Mouse (Mus musculus) heart, embryonic 11.5 days (tissue): Measurements from ENCODE around the gene Nkd1. TPM values are rescaled to one million over a fixed set of nuclear protein-coding genes. Genes with fewer than 3 reads are reported as not detected.

Experiments
- ATAC-seq: fragments of 200-750 bp; cut with Nextera tagmentation; replicated peaks from 2 replicates; pipeline ENCODE4 v1.8.0; 2017; ENCODE audit warnings: moderate library complexity; ENCODE audit not compliant: insufficient number of reproducible peaks, low FRiP score, low TSS enrichment
- H3K27ac ChIP-seq: fragments of 300-500 bp; sonication (generic); 2 replicates; pipeline ENCODE4 v1.5.1; 2014; ENCODE audit warnings: mild to moderate bottlenecking, low read depth, low read length
- H3K27me3 ChIP-seq: fragments of 300-500 bp; sonication (generic); 2 replicates; pipeline ENCODE4 v1.6.1; 2014; ENCODE audit warnings: mild to moderate bottlenecking, low read length, mixed read lengths; ENCODE audit not compliant: control insufficient read depth, insufficient read depth
- H3K36me3 ChIP-seq: fragments of 300-500 bp; sonication (generic); 2 replicates; pipeline ENCODE4 v1.6.1; 2014; ENCODE audit warnings: mild to moderate bottlenecking, low read length, moderate library complexity, mixed read lengths; ENCODE audit not compliant: control insufficient read depth, insufficient read depth
- H3K4me1 ChIP-seq: fragments of 300-500 bp; sonication (generic); 2 replicates; pipeline ENCODE4 v1.6.1; 2014; ENCODE audit warnings: low read length; ENCODE audit not compliant: control insufficient read depth, insufficient read depth
- H3K4me2 ChIP-seq: fragments of 300-500 bp; sonication (generic); 2 replicates; pipeline ENCODE4 v1.6.1; 2014; ENCODE audit warnings: mild to moderate bottlenecking, moderate library complexity
- H3K4me3 ChIP-seq: fragments of 300-500 bp; sonication (generic); 2 replicates; pipeline ENCODE4 v1.5.1; 2014; ENCODE audit warnings: low read depth, low read length
- H3K9ac ChIP-seq: fragments of 300-500 bp; sonication (generic); 2 replicates; pipeline ENCODE4 v1.6.1; 2014; ENCODE audit warnings: mild to moderate bottlenecking, low read depth, low read length, moderate library complexity
- H3K9me3 ChIP-seq: fragments of 300-500 bp; sonication (generic); replicated peaks from 2 replicates; pipeline ENCODE4 v1.6.1; 2016; ENCODE audit warnings: low read length; ENCODE audit not compliant: control insufficient read depth
- WGBS: fragments of 180-500 bp; shearing (Covaris S2); extraction: QIAGEN DNeasy Blood & Tissue Kit; methylation state at CpG from one replicate; pipeline ENCODE4 v1.1.7; 2014; ENCODE audit not compliant: insufficient replicate concordance; 5-methylcytosine and 5-hydroxymethylcytosine counted together
- polyA plus RNA-seq: library from polyadenylated mRNA; unstranded; fragments of >200 nt; fragmentation: Nextera tagmentation; extraction: Ambion mirVana; gene quantifications from 2 replicates; pipeline ENCODE4 v1.2.1, GENCODE M21; 2014

The Nkd1 gene
- polyA plus RNA-seq, 1 experiment from 2014 or later, result 17.3 TPM

GRCm38 (mm10) chr8:88588205-88588889 lies 67.2 kb downstream of the Nkd1 start:
- Histone ChIP-seq H3K9ac (no peak overlapping the region), H3K27me3 (no peaks in the 10 kb centered on the region), H3K4me3 (no peak overlapping the region), H3K36me3 (no peaks in the 10 kb centered on the region), H3K27ac (no peak overlapping the region), H3K4me2 (no peak overlapping the region), H3K9me3 (no peaks in the 10 kb centered on the region), H3K4me1 (no peaks in the 10 kb centered on the region)
- no peak for ATAC-seq
- 80% methylated on average over 8 of the region's 8 CpGs for WGBS

GRCm38 (mm10) chr8:88590226-88590625 lies 69.1 kb downstream of the Nkd1 start:
- 81% methylated on average over 6 of the region's 6 CpGs for WGBS
- Histone ChIP-seq H3K4me3 (no peak overlapping the region), H3K36me3 (no peaks in the 10 kb centered on the region), H3K27me3 (no peaks in the 10 kb centered on the region), H3K9me3 (no peaks in the 10 kb centered on the region), H3K9ac (no peak overlapping the region), H3K27ac (no peak overlapping the region), H3K4me1 (no peaks in the 10 kb centered on the region), H3K4me2 (no peak overlapping the region)
- no peak for ATAC-seq

GRCm38 (mm10) chr8:88593947-88594346 lies 72.8 kb downstream of the Nkd1 start:
- Histone ChIP-seq H3K4me1 (no peaks in the 10 kb centered on the region), H3K27ac (no peak overlapping the region), H3K9me3 (no peaks in the 10 kb centered on the region), H3K36me3 (no peaks in the 10 kb centered on the region), H3K4me3 (no peak overlapping the region), H3K9ac (no peak overlapping the region), H3K27me3 (no peaks in the 10 kb centered on the region), H3K4me2 (no peak overlapping the region)
- 89% methylated on average over 1 of the region's 1 CpGs for WGBS
- ATAC-seq, result no peak

- Histone ChIP-seq H3K4me1 (no peaks in the 10 kb centered on the region), H3K27ac (no peak overlapping the region), H3K9me3 (no peaks in the 10 kb centered on the region), H3K36me3 (no peaks in the 10 kb centered on the region), H3K4me3 (no peak overlapping the region), H3K27me3 (no peaks in the 10 kb centered on the region), H3K9ac (no peak overlapping the region), H3K4me2 (no peak overlapping the region)
- 83% methylated on average over 12 of the region's 12 CpGs for WGBS
- no peak for ATAC-seq
These were observed 74.9 kb downstream of the Nkd1 start for GRCm38 (mm10) chr8:88596042-88596441.

- no peak overlapping the region for H3K4me3 ChIP-seq
- H3K4me1 ChIP-seq, result no peaks in the 10 kb centered on the region
- 51% methylated on average over 5 of the region's 5 CpGs for WGBS
- H3K9me3 ChIP-seq, result no peaks in the 10 kb centered on the region
- H3K27me3 ChIP-seq, result no peaks in the 10 kb centered on the region
- H3K9ac ChIP-seq, result no peak overlapping the region
- H3K36me3 ChIP-seq, result no peaks in the 10 kb centered on the region
- H3K4me2 ChIP-seq, result no peak overlapping the region
- no peak for ATAC-seq
- H3K27ac ChIP-seq, result no peak overlapping the region
These were observed 77.4 kb downstream of the Nkd1 start for GRCm38 (mm10) chr8:88598578-88598977.

- WGBS, result 84% methylated on average over 7 of the region's 7 CpGs
- H3K4me1 ChIP-seq, result peaks cover 5% of the 10 kb centered on the region; the same call in 1 of the 2 replicates
- no peak overlapping the region for H3K27ac ChIP-seq
- H3K9me3 ChIP-seq, result no peaks in the 10 kb centered on the region
- H3K9ac ChIP-seq, result no peak overlapping the region
- H3K27me3 ChIP-seq, result no peaks in the 10 kb centered on the region
- ATAC-seq, result no peak
- H3K36me3 ChIP-seq, result no peaks in the 10 kb centered on the region
- H3K4me2 ChIP-seq, result no peak overlapping the region
- no peak overlapping the region for H3K4me3 ChIP-seq
These were observed 78.3 kb downstream of the Nkd1 start for GRCm38 (mm10) chr8:88599491-88599890.

GRCm38 (mm10) chr8:88603446-88603989 lies 82.4 kb downstream of the Nkd1 start:
- Histone ChIP-seq H3K4me1 (peaks cover 5% of the 10 kb centered on the region; the same call in 1 of the 2 replicates), H3K27me3 (no peaks in the 10 kb centered on the region), H3K36me3 (no peaks in the 10 kb centered on the region), H3K4me2 (peak overlapping the region; percentile 55), H3K9me3 (no peaks in the 10 kb centered on the region), H3K27ac (no peak overlapping the region), H3K4me3 (0 out of 2 replicates have a peak overlapping the region, but pooled peaks have one; percentile 3), H3K9ac (no peak overlapping the region)
- no peak for ATAC-seq
- WGBS, result 19% methylated on average over 10 of the region's 10 CpGs

GRCm38 (mm10) chr8:88604065-88605038 lies 83.2 kb downstream of the Nkd1 start:
- Histone ChIP-seq H3K27me3 (no peaks in the 10 kb centered on the region), H3K9me3 (no peaks in the 10 kb centered on the region), H3K4me2 (peak overlapping the region; percentile 55), H3K9ac (no peak overlapping the region), H3K27ac (no peak overlapping the region), H3K4me3 (0 out of 2 replicates have a peak overlapping the region, but pooled peaks have one; percentile 3), H3K4me1 (peaks cover 5% of the 10 kb centered on the region), H3K36me3 (no peaks in the 10 kb centered on the region)
- ATAC-seq, result peak; percentile 74
- WGBS, result 7% methylated on average over 20 of the region's 20 CpGs
